Mouse (Mus musculus): ENCODE measurements around the gene Plscr1. TPM values are rescaled to one million over a fixed set of nuclear protein-coding genes. Genes with fewer than 3 reads are reported as not detected.
A peak's percentile ranks its signal among the peaks of the same experiment; 100 is the strongest.

Gene Plscr1
- total and polyA plus RNA-seq, 3 experiments: 5.5 to 9.5 TPM; not detected in 1

- Histone ChIP-seq H3K27ac (ENCODE audit: control insufficient read depth, low read depth, low read length) (peak overlapping the region; percentile 12; the same call in 1 of the 2 replicates), H3K79me2 (ENCODE audit: control insufficient read depth, insufficient read depth, low read length, poor library complexity) (no peaks in the 10 kb centered on the region), H3K4me3 (ENCODE audit: control insufficient read depth in 1 of 2, insufficient read depth in 1 of 2, low read depth in 2 of 2, low read length in 2 of 2) (no peak overlapping the region), H3K36me3 (ENCODE audit: control insufficient read depth in 1 of 2, insufficient read depth in 2 of 2, low read length in 2 of 2) (peaks cover 0 to 33% of the 10 kb centered on the region in 2 experiments; a peak in 2 of 4 replicates), H3K27me3 (ENCODE audit: control insufficient read depth in 1 of 2, insufficient read depth in 2 of 2, low read length in 2 of 2) (no peaks in the 10 kb centered on the region), H3K4me1 (ENCODE audit: control insufficient read depth in 1 of 2, insufficient read depth in 2 of 2, low read length in 2 of 2) (peaks cover 27 to 31% of the 10 kb centered on the region in 2 experiments), H3K9me3 (replicated peaks; ENCODE audit: insufficient read depth, low read length) (no peaks in the 10 kb centered on the region), H3K9ac (ENCODE audit: control insufficient read depth, low read depth, low read length, poor library complexity, severe bottlenecking) (no peak overlapping the region)
- TF ChIP-seq USF1 (IDR thresholded peaks at IDR 0.05; ENCODE audit: low read depth, low read length) (0 out of 2 replicates have a peak, but pooled peaks have one; percentile 0), RAD21 (IDR thresholded peaks at IDR 0.05; ENCODE audit: low read depth, low read length) (no peak), CTCF (IDR thresholded peaks at IDR 0.05 in 2 of 3, conservative IDR thresholded peaks at IDR 0.05 in 1 of 3; ENCODE audit: control insufficient read depth in 1 of 3, insufficient read depth in 1 of 3, low read depth in 2 of 3, low read length in 3 of 3, poor library complexity in 1 of 3, severe bottlenecking in 1 of 3) (no peak)
- no peak for DNase-seq (ENCODE audit: low read depth, low spot score)
Observed at GRCm38 (mm10) chr9:92292922-92293321, 43.4 kb downstream of the Plscr1 start.

- Histone ChIP-seq H3K9ac (ENCODE audit: control insufficient read depth, low read depth, low read length, poor library complexity, severe bottlenecking) (no peak overlapping the region), H3K4me3 (ENCODE audit: control insufficient read depth in 1 of 2, insufficient read depth in 1 of 2, low read depth in 2 of 2, low read length in 2 of 2) (no peak overlapping the region), H3K4me1 (ENCODE audit: control insufficient read depth in 1 of 2, insufficient read depth in 2 of 2, low read length in 2 of 2) (peaks cover 30 to 33% of the 10 kb centered on the region in 2 experiments), H3K27me3 (ENCODE audit: control insufficient read depth in 1 of 2, insufficient read depth in 2 of 2, low read length in 2 of 2) (no peaks in the 10 kb centered on the region), H3K36me3 (ENCODE audit: control insufficient read depth in 1 of 2, insufficient read depth in 2 of 2, low read length in 2 of 2) (peaks cover 0 to 33% of the 10 kb centered on the region in 2 experiments; a peak in 2 of 4 replicates), H3K27ac (ENCODE audit: control insufficient read depth, low read depth, low read length) (peak overlapping the region; percentile 52), H3K79me2 (ENCODE audit: control insufficient read depth, insufficient read depth, low read length, poor library complexity) (no peaks in the 10 kb centered on the region), H3K9me3 (replicated peaks; ENCODE audit: insufficient read depth, low read length) (no peaks in the 10 kb centered on the region)
- TF ChIP-seq POLR2AphosphoS5 (IDR thresholded peaks at IDR 0.05; ENCODE audit: borderline replicate concordance, low read depth, low read length) (no peak), ZNF384 (IDR thresholded peaks at IDR 0.05; ENCODE audit: low read depth, low read length) (no peak), CHD2 (IDR thresholded peaks at IDR 0.05; ENCODE audit: low read length) (no peak), SMC3 (IDR thresholded peaks at IDR 0.05; ENCODE audit: low read depth, low read length) (no peak), CHD1 (IDR thresholded peaks at IDR 0.05; ENCODE audit: low read depth, low read length) (no peak), JUND (IDR thresholded peaks at IDR 0.05; ENCODE audit: low read depth, low read length) (peak; percentile 72; the same call in 1 of the 2 replicates), UBTF (IDR thresholded peaks at IDR 0.05; ENCODE audit: borderline replicate concordance, insufficient read depth, low read depth, low read length) (no peak), ETS1 (IDR thresholded peaks at IDR 0.05; ENCODE audit: low read depth, low read length) (0 out of 2 replicates have a peak, but pooled peaks have one; percentile 35), ZMIZ1 (IDR thresholded peaks at IDR 0.05; ENCODE audit: low read depth, low read length) (no peak), TAL1 (IDR thresholded peaks at IDR 0.05; ENCODE audit: low read length) (peak; percentile 22; the same call in 1 of the 2 replicates), EP300 (IDR thresholded peaks at IDR 0.05; ENCODE audit: low read depth in 1 of 2, low read length in 2 of 2) (peak; percentile 67 to 68), E2F4 (IDR thresholded peaks at IDR 0.05; ENCODE audit: borderline replicate concordance, low read depth, low read length) (no peak), MYB (IDR thresholded peaks at IDR 0.05; ENCODE audit: low read depth, low read length) (no peak)
- DNase-seq (ENCODE audit: low read depth, low spot score): peak; percentile 54
Observed at GRCm38 (mm10) chr9:92293560-92294548, 44.3 kb downstream of the Plscr1 start.

Measured in MEL (cell line).